In genomic region chr1:74124021-74124981, GRCm38 (mm10) we compare ENCODE assay signal across 8 mouse cellular contexts. TPM values are rescaled to one million over a fixed set of nuclear protein-coding genes. Genes with fewer than 3 reads are reported as not detected.
A peak's percentile ranks its signal among the peaks of the same experiment; 100 is the strongest.
DNase-seq lines count a peak whose midpoint lies in the region; ATAC-seq and TF ChIP-seq lines count a peak whose summit lies in the region.

TSS of gene Tns1 (minus strand) at chr1:74124449.

- H3K27ac ChIP-seq in forebrain, embryonic 16.5 days (ENCODE audit: low read length) = no peak within 1 kb of the TSS
- peak within 1 kb of the TSS; percentile 33; the same call in 1 of the 2 replicates for H3K27ac ChIP-seq in hindbrain, embryonic 11.5 days (ENCODE audit: low read depth, low read length)
- H3K27ac ChIP-seq in spleen, adult 2 months (ENCODE audit: insufficient read depth, low read length) = no peak within 1 kb of the TSS

- no peaks in the 10 kb centered on the region for H3K36me3 ChIP-seq in forebrain, embryonic 16.5 days (ENCODE audit: control insufficient read depth, insufficient read depth)
- no peaks in the 10 kb centered on the region for H3K36me3 ChIP-seq in hindbrain, embryonic 11.5 days (ENCODE audit: control insufficient read depth, insufficient read depth, low read length)
- no peaks in the 10 kb centered on the region for H3K36me3 ChIP-seq in spleen, adult 2 months (ENCODE audit: control insufficient read depth, insufficient read depth, low read length)

- H3K4me3 ChIP-seq in forebrain, embryonic 16.5 days (replicated peaks; ENCODE audit: low read length) = peak within 1 kb of the TSS; percentile 53
- H3K4me3 ChIP-seq in hindbrain, embryonic 11.5 days (ENCODE audit: low read depth, low read length) = peak within 1 kb of the TSS; percentile 53
- H3K4me3 ChIP-seq in spleen, adult 2 months (ENCODE audit: extremely low read depth, insufficient read depth, insufficient read length) = peak within 1 kb of the TSS; percentile 55

- H3K27me3 ChIP-seq in forebrain, embryonic 16.5 days (replicated peaks; ENCODE audit: control insufficient read depth, insufficient read depth, low read length) = no peaks in the 10 kb centered on the region; the same call in 1 of the 2 replicates
- H3K27me3 ChIP-seq in hindbrain, embryonic 11.5 days (ENCODE audit: control insufficient read depth, insufficient read depth, low read length) = peaks cover 7% of the 10 kb centered on the region
- peaks cover 7% of the 10 kb centered on the region for H3K27me3 ChIP-seq in spleen, adult 2 months (ENCODE audit: control insufficient read depth, insufficient read depth, low read length)

- H3K4me1 ChIP-seq in forebrain, embryonic 16.5 days (replicated peaks; ENCODE audit: control insufficient read depth, insufficient read depth, low read length) = peaks cover 26% of the 10 kb centered on the region
- H3K4me1 ChIP-seq in hindbrain, embryonic 11.5 days (replicated peaks; ENCODE audit: control insufficient read depth, insufficient read depth, low read length) = 0 out of 2 replicates have a peak, but pooled peaks cover 4% of the 10 kb centered on the region
- no peaks in the 10 kb centered on the region for H3K4me1 ChIP-seq in spleen, adult 2 months (ENCODE audit: control insufficient read depth, insufficient read depth, insufficient read length)

- H3K9me3 ChIP-seq in forebrain, embryonic 16.5 days (ENCODE audit: control insufficient read depth, low read length) = no peaks in the 10 kb centered on the region
- H3K9me3 ChIP-seq in hindbrain, embryonic 11.5 days (ENCODE audit: control insufficient read depth, low read length) = no peaks in the 10 kb centered on the region

- DNase-seq in CD8-positive naive resting alpha-beta T cell, adult 2 months (ENCODE audit: low read depth in 2 of 2, low spot score in 2 of 2) = peak; percentile 42
- peak; percentile 80 for DNase-seq in adrenal gland, adult 2 months
- peak; percentile 71 for DNase-seq in hindbrain, embryonic 11.5 days (ENCODE audit: low spot score)
- no peak for DNase-seq in layer of hippocampus, postnatal 36 days
- peak; percentile 69 for DNase-seq in lung, postnatal 36 days
- DNase-seq in spleen, adult 2 months (ENCODE audit: low read depth in 1 of 2, low spot score in 2 of 2) = peak in 1 of 2 experiments; percentile 27
- DNase-seq in right cerebral cortex, postnatal 36 days (ENCODE audit: low spot score in 2 of 2) = no peak

- ATAC-seq in forebrain, embryonic 16.5 days = peak; percentile 68
- peak; percentile 79 for ATAC-seq in hindbrain, embryonic 11.5 days (ENCODE audit: low FRiP score)

- H3K4me2 ChIP-seq in forebrain, embryonic 16.5 days (ENCODE audit: low read length) = peak within 1 kb of the TSS; percentile 93
- peak within 1 kb of the TSS; percentile 95 for H3K4me2 ChIP-seq in hindbrain, embryonic 11.5 days (replicated peaks; ENCODE audit: low read depth, low read length)

- WGBS in forebrain, embryonic 16.5 days = 1% methylated on average over 83 of the region's 84 CpGs
- 1% methylated on average over 71 of the region's 84 CpGs for WGBS in hindbrain, embryonic 11.5 days
- 3% methylated on average over 83 of the region's 84 CpGs for WGBS in spleen, adult 2 months

- peak within 1 kb of the TSS; percentile 59 for H3K9ac ChIP-seq in forebrain, embryonic 16.5 days (replicated peaks; ENCODE audit: low read depth, low read length)
- H3K9ac ChIP-seq in hindbrain, embryonic 11.5 days (ENCODE audit: low read depth, low read length) = peak within 1 kb of the TSS; percentile 63

- TF ChIP-seq CTCF in spleen, adult 2 months (IDR thresholded peaks at IDR 0.05; ENCODE audit: extremely low read depth, insufficient read depth, insufficient read length, insufficient replicate concordance) = no peak

- TF ChIP-seq POLR2A in spleen, adult 2 months (IDR thresholded peaks at IDR 0.05; ENCODE audit: low read depth, low read length) = no peak

RNA-seq across cellular contexts. Expression of gene Tns1, which starts in this region (rescaled TPM):
- total RNA-seq in adrenal gland, adult 2 months (2021) = 100 to 1,000 TPM; 424 to 432 TPM
- 523 and 701 TPM in 2 replicates for polyA plus RNA-seq in adrenal gland, adult 2 months (2012; rRNA removed)
- 10.7 and 11.0 TPM in 2 replicates for polyA plus RNA-seq in forebrain, embryonic 16.5 days (2015; fragmentation: Nextera tagmentation; extraction: Ambion mirVana)
- 16.1 and 17.3 TPM in 2 replicates for polyA plus RNA-seq in hindbrain, embryonic 11.5 days (2014; fragmentation: Nextera tagmentation; extraction: Ambion mirVana)
- 10 to 100 TPM; 34.5 to 48.6 TPM for total RNA-seq in layer of hippocampus, postnatal 36 days (2021)
- 80.4 and 102 TPM in 2 replicates for polyA plus RNA-seq in spleen, adult 2 months (2012; rRNA removed)

Comparison
In these comparisons a context has a peak if more than half of its experiments do, and no peak if none do; other contexts are left out.
1. RNA of gene Tns1 (total RNA-seq): 424 to 432 TPM in adrenal gland, adult 2 months; 34.5 to 48.6 TPM in layer of hippocampus, postnatal 36 days; every median in the first group is over 4 times any median in the second.
2. DNase-seq: peak in CD8-positive naive resting alpha-beta T cell, adult 2 months (2 of 2), adrenal gland, adult 2 months (single experiment), hindbrain, embryonic 11.5 days (single experiment) and lung, postnatal 36 days (single experiment); none in layer of hippocampus, postnatal 36 days (0 of 2) and right cerebral cortex, postnatal 36 days (0 of 2).
3. Peak in every context shown above with its lines, with median percentiles within 50 percentile points of each other: H3K4me3 ChIP-seq.